Mouse (Mus musculus) urinary bladder, postnatal 25 days (tissue): ENCODE results near the gene Sp1.

Experiments used
- DNase-seq: peaks from one replicate; pipeline ENCODE4 v3.0.0; 2022; ENCODE audit warnings: low spot score

Sp1 gene

DNA sequence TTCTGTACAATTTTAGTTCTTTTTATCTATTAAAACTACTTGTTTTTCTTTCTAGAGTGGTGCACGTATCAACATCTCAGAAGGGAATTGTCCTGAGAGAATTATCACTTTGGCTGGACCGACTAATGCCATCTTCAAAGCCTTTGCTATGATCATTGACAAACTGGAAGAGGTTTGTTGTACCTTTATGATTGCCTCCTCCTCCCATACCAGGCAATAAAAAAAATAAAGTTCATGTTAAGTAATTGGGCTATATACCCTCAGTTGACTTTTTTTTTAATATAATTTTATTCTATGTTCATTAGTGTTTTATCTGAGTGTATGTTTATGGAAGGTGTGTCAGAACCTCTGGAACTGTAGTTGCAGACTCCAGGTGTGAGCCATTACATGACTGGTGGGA lies 68.6 kb downstream of the Sp1 start:
- DNase-seq, result no peak

DNA sequence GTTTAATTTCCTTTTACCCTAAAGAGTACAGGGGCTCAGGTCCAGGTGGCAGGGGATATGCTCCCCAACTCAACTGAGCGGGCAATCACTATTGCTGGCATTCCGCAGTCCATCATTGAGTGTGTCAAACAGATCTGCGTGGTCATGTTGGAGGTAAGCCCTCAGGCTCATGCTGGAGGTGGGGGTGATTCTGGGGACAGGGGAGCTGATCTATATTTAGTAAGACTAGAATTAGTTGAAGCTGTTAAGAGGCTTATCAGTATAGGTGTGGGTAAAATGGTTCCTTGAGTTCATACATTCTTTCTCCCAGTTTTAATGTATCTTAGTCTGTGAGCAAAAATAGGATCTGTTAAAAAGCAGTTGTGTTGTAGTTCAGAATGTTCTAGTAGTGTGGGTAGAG lies 77.2 kb downstream of the Sp1 start:
- no peak for DNase-seq

DNA sequence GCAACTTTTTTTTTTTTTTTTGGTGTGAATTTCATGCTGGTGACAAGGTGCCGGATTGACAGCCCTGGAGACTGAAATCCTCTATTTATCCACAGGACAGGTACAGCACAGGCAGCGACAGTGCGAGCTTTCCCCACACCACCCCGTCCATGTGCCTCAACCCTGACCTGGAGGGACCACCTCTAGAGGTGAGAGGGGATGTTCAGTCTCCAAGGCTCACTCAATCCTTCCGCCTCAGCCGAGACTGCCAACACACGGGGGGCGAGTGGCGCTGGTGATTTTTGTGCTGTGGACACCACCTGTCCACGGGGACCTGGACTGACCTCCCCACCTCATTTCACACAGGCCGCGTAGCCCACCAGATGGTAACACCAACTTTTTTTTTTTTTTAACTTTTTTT lies 79.9 kb downstream of the Sp1 start:
- no peak for DNase-seq
